Mouse (Mus musculus) CH12.LX (cell line): ENCODE measurements around the gene Gm11568. TPM values are rescaled to one million over a fixed set of nuclear protein-coding genes. Genes with fewer than 3 reads are reported as not detected.

Experiments used
- DNase-seq: peaks from one replicate; pipeline ENCODE4 v3.0.0-alpha.2; 2013; ENCODE audit errors: extremely low read depth
- H3K27ac ChIP-seq: 2 replicates; pipeline ENCODE4 v1.5.1; 2012; ENCODE audit warnings: low read depth, mild to moderate bottlenecking, control low read depth, moderate library complexity; ENCODE audit not compliant: insufficient read depth
- H3K27me3 ChIP-seq: replicated peaks from 2 replicates; pipeline ENCODE3; 2012; ENCODE audit warnings: inconsistent platforms
- H3K36me3 ChIP-seq, 2 experiments: replicated peaks in 1 of 2; 2 replicates each; pipeline versions ENCODE3 to v1.6.1; 2012; ENCODE audit warnings: inconsistent platforms in 1 of 2, low read length in 1 of 2, mild to moderate bottlenecking in 1 of 2, mixed read lengths in 1 of 2, moderate library complexity in 1 of 2; ENCODE audit not compliant: control insufficient read depth in 1 of 2, insufficient read depth in 1 of 2
- H3K4me1 ChIP-seq, 2 experiments: 2 replicates each; pipeline ENCODE4 v1.6.1; 2012; ENCODE audit warnings: inconsistent platforms in 1 of 2, moderate library complexity in 1 of 2; ENCODE audit not compliant: insufficient read depth in 2 of 2, control insufficient read depth in 1 of 2
- H3K4me2 ChIP-seq: 2 replicates; pipeline ENCODE4 v1.6.1; 2012; ENCODE audit warnings: low read depth, mild to moderate bottlenecking, control low read depth; ENCODE audit not compliant: poor library complexity, insufficient read depth, severe bottlenecking
- H3K4me3 ChIP-seq, 3 experiments: fragments of 150-350 bp in 1 of 3; sonication (generic) in 1 of 3; replicated peaks in 1 of 3; 2 replicates each; pipeline versions ENCODE3 to v1.5.1; 2011 to 2012; ENCODE audit warnings: low read depth in 2 of 3, low read length in 2 of 3, mild to moderate bottlenecking in 2 of 3, moderate library complexity in 2 of 3, control low read depth in 1 of 3, improper control_type of control experiment in 1 of 3, inconsistent platforms in 1 of 3, mixed read lengths in 1 of 3; ENCODE audit not compliant: poor library complexity in 1 of 3
- H3K79me2 ChIP-seq: replicated peaks from 2 replicates; pipeline ENCODE4 v1.6.1; 2012; ENCODE audit warnings: mild to moderate bottlenecking, moderate library complexity; ENCODE audit not compliant: control insufficient read depth, poor library complexity, insufficient read depth, severe bottlenecking; ENCODE audit errors: extremely low read depth
- H3K9ac ChIP-seq: 2 replicates; pipeline ENCODE4 v1.6.1; 2012; ENCODE audit warnings: low read depth, mild to moderate bottlenecking, control low read depth, moderate library complexity; ENCODE audit not compliant: insufficient read depth
- H3K9me3 ChIP-seq: replicated peaks from 2 replicates; pipeline ENCODE3; 2012; ENCODE audit warnings: low read length, inconsistent platforms, mixed read lengths
- CHD1 ChIP-seq: IDR thresholded peaks from 2 replicates; pipeline ENCODE4 v1.6.1; 2012; ENCODE audit warnings: low read depth, low read length, improper control_type of control experiment, inconsistent platforms
- CHD2 ChIP-seq: IDR thresholded peaks from 2 replicates; pipeline ENCODE4 v1.6.1; 2011; ENCODE audit warnings: low read length, improper control_type of control experiment
- CTCF ChIP-seq, 2 experiments: IDR thresholded peaks in 1 of 2; conservative IDR thresholded peaks in 1 of 2; 2 replicates each; pipeline ENCODE4 v1.5.1; 2011 to 2012; ENCODE audit warnings: low read depth in 2 of 2, low read length in 2 of 2, improper control_type of control experiment in 1 of 2, inconsistent platforms in 1 of 2, mild to moderate bottlenecking in 1 of 2, moderate library complexity in 1 of 2
- E2F4 ChIP-seq: IDR thresholded peaks from 2 replicates; pipeline ENCODE4 v1.6.1; 2011; ENCODE audit warnings: low read depth, low read length, improper control_type of control experiment; ENCODE audit not compliant: insufficient replicate concordance
- ELF1 ChIP-seq: IDR thresholded peaks from 2 replicates; pipeline ENCODE4 v1.6.1; 2014; ENCODE audit warnings: low read depth, mild to moderate bottlenecking, inconsistent platforms, low read length, improper control_type of control experiment
- EP300 ChIP-seq: IDR thresholded peaks from 2 replicates; pipeline ENCODE4 v1.6.1; 2011; ENCODE audit warnings: low read length, improper control_type of control experiment
- ETS1 ChIP-seq: conservative IDR thresholded peaks from 2 replicates; pipeline ENCODE4 v1.6.1; 2012; ENCODE audit warnings: low read depth, mild to moderate bottlenecking, inconsistent platforms, low read length, improper control_type of control experiment, moderate library complexity
- GABPA ChIP-seq: IDR thresholded peaks from 2 replicates; pipeline ENCODE4 v1.6.1; 2012; ENCODE audit warnings: low read depth, low read length, improper control_type of control experiment, inconsistent platforms; ENCODE audit not compliant: insufficient replicate concordance
- IRF4 ChIP-seq: IDR thresholded peaks from 2 replicates; pipeline ENCODE4 v1.6.1; 2014; ENCODE audit warnings: low read depth, mild to moderate bottlenecking, inconsistent platforms, low read length, improper control_type of control experiment
- JUN ChIP-seq: IDR thresholded peaks from 2 replicates; pipeline ENCODE4 v1.6.1; 2011; ENCODE audit warnings: low read depth, mild to moderate bottlenecking, low read length, improper control_type of control experiment, moderate library complexity; ENCODE audit not compliant: insufficient read depth
- KAT2A ChIP-seq: IDR thresholded peaks from 2 replicates; pipeline ENCODE4 v1.6.1; 2012; ENCODE audit warnings: low read length, improper control_type of control experiment, inconsistent platforms; ENCODE audit not compliant: insufficient replicate concordance
- MAFK ChIP-seq: IDR thresholded peaks from 2 replicates; pipeline ENCODE4 v1.6.1; 2011; ENCODE audit warnings: low read length, improper control_type of control experiment; ENCODE audit not compliant: insufficient replicate concordance
- MAZ ChIP-seq: IDR thresholded peaks from 2 replicates; pipeline ENCODE4 v1.6.1; 2012; ENCODE audit warnings: low read depth, mild to moderate bottlenecking, inconsistent platforms, low read length, improper control_type of control experiment, moderate library complexity
- MEF2A ChIP-seq: IDR thresholded peaks from 2 replicates; pipeline ENCODE4 v1.6.1; 2014; ENCODE audit warnings: low read depth, mild to moderate bottlenecking, inconsistent platforms, low read length, improper control_type of control experiment, borderline replicate concordance
- MXI1 ChIP-seq: IDR thresholded peaks from 2 replicates; pipeline ENCODE4 v1.6.1; 2011; ENCODE audit warnings: mild to moderate bottlenecking, low read depth, low read length, improper control_type of control experiment
- MYC ChIP-seq: IDR thresholded peaks from 2 replicates; pipeline ENCODE4 v1.6.1; 2011; ENCODE audit warnings: low read depth, mild to moderate bottlenecking, improper control_type of control experiment, low read length
- NELFE ChIP-seq: IDR thresholded peaks from 2 replicates; pipeline ENCODE4 v1.6.1; 2011; ENCODE audit warnings: low read depth, low read length, improper control_type of control experiment
- PAX5 ChIP-seq: IDR thresholded peaks from 2 replicates; pipeline ENCODE4 v1.6.1; 2012; ENCODE audit warnings: low read length, inconsistent platforms, mixed read lengths
- POLR2AphosphoS2 ChIP-seq: IDR thresholded peaks from 2 replicates; pipeline ENCODE4 v1.6.1; 2011; ENCODE audit warnings: low read depth, low read length, improper control_type of control experiment
- RAD21 ChIP-seq: IDR thresholded peaks from 2 replicates; pipeline ENCODE4 v1.6.1; 2011; ENCODE audit warnings: low read depth, mild to moderate bottlenecking, low read length, improper control_type of control experiment, moderate library complexity
- RCOR1 ChIP-seq: conservative IDR thresholded peaks from 2 replicates; pipeline ENCODE4 v1.6.1; 2012; ENCODE audit warnings: low read depth, mild to moderate bottlenecking, inconsistent platforms, low read length, improper control_type of control experiment
- SIN3A ChIP-seq: IDR thresholded peaks from 2 replicates; pipeline ENCODE4 v1.6.1; 2012; ENCODE audit warnings: low read length, improper control_type of control experiment, inconsistent platforms
- SMC3 ChIP-seq: IDR thresholded peaks from 2 replicates; pipeline ENCODE4 v1.6.1; 2011; ENCODE audit warnings: low read depth, low read length, improper control_type of control experiment
- USF1 ChIP-seq: IDR thresholded peaks from 2 replicates; pipeline ENCODE4 v1.6.1; 2014; ENCODE audit warnings: low read depth, mild to moderate bottlenecking, inconsistent platforms, low read length, improper control_type of control experiment
- USF2 ChIP-seq: conservative IDR thresholded peaks from 2 replicates; pipeline ENCODE4 v1.6.1; 2011; ENCODE audit warnings: low read depth, low read length, improper control_type of control experiment
- ZC3H11A ChIP-seq: IDR thresholded peaks from 2 replicates; pipeline ENCODE4 v1.6.1; 2012; ENCODE audit warnings: low read depth, mild to moderate bottlenecking, inconsistent platforms, low read length, improper control_type of control experiment
- ZMIZ1 ChIP-seq: IDR thresholded peaks from 2 replicates; pipeline ENCODE4 v1.6.1; 2012; ENCODE audit warnings: low read depth, mild to moderate bottlenecking, inconsistent platforms, low read length, improper control_type of control experiment
- ZNF384 ChIP-seq: IDR thresholded peaks from 2 replicates; pipeline ENCODE4 v1.6.1; 2012; ENCODE audit warnings: low read depth, low read length, improper control_type of control experiment, inconsistent platforms
- dilution Hi-C: fragments of 300-500 bp; cut with MboI; formaldehyde crosslinking; loops from 2 replicates; pipeline ENCODE4 v1.14.3; 2020; ENCODE audit warnings: low sequenced_read_pairs; ENCODE audit not compliant: extremely low pct_unique_long_range_greater_than_20kb, extremely low pct_ligation_motif_present
- in situ Hi-C: fragments of 300-500 bp; cut with MboI; formaldehyde crosslinking; loops from 3 replicates; pipeline ENCODE4 v1.14.3; 2019; ENCODE audit warnings: low sequenced_read_pairs, low pct_ligation_motif_present, low pct_unique_long_range_greater_than_20kb, mixed read lengths
- polyA plus RNA-seq: library from polyadenylated mRNA; unstranded; fragments of >175 nt; gene quantifications from 2 replicates; pipeline ENCODE4 v1.2.1, GENCODE M21; 2012; ENCODE audit warnings: low read depth; ENCODE audit not compliant: insufficient read length
- total RNA-seq, 2 experiments: library from RNA; depleted of rRNA; stranded (reverse); fragments of 300-350 nt in 1 of 2; fragments of >200 nt in 1 of 2; gene quantifications; 2 replicates each; pipeline ENCODE4 v1.2.3; 2012 to 2014

The Gm11568 gene
- total and polyA plus RNA-seq, 3 experiments, result not detected

DNA sequence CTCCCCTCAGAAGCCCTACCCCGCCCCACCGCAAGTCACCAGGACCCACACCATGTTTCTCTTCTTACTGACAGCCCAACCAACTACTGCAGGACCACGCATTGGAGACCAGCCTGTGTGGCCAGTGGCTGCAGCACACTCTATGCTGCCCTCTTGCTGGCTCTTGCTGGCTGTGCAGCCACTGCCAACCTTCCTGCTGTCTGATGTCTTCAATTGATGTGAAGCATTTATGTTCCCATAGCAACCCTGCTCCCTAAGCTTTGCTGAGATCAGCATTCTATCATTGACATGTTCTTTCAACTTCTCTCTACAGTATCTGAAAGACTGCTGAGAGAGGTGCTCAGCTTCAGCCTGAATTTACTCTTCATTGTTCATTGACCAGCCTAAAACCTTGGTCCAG is 3.6 kb upstream of the Gm11568 start:
- Histone ChIP-seq H3K27me3 (peaks cover 59% of the 10 kb centered on the region), H3K4me1 (no peaks in the 10 kb centered on the region), H3K27ac (no peak overlapping the region), H3K4me3 (no peak overlapping the region), H3K36me3 (no peaks in the 10 kb centered on the region), H3K9me3 (no peaks in the 10 kb centered on the region), H3K4me2 (no peak overlapping the region), H3K79me2 (no peaks in the 10 kb centered on the region), H3K9ac (no peak overlapping the region)
- DNase-seq, result no peak
- TF ChIP-seq E2F4 (no peak), CHD1 (no peak), RAD21 (peak; percentile 31), USF1 (no peak), CTCF (conservative IDR thresholded peaks at IDR 0.05 in 1 of 2, IDR thresholded peaks at IDR 0.05 in 1 of 2; ENCODE audit: low read depth in 2 of 2, low read length in 2 of 2) (peak in 1 of 2 experiments; percentile 53; a peak in 2 of 4 replicates), GABPA (no peak), MYC (no peak), ZC3H11A (no peak), RCOR1 (no peak), ETS1 (no peak), ZNF384 (no peak), PAX5 (no peak), CHD2 (no peak), EP300 (no peak), MEF2A (no peak), NELFE (no peak), ELF1 (no peak), ZMIZ1 (no peak), USF2 (no peak), SIN3A (no peak), JUN (no peak), KAT2A (no peak), POLR2AphosphoS2 (no peak), IRF4 (no peak), MAZ (no peak), SMC3 (peak; percentile 50), MXI1 (no peak), MAFK (0 out of 2 replicates have a peak, but pooled peaks have one; percentile 45)
- dilution Hi-C loops (no loop called here), in situ Hi-C loops (no loop called here)
